Mouse (Mus musculus): ENCODE results near the gene Ccs.

- TF ChIP-seq CTCF (IDR thresholded peaks at IDR 0.05; ENCODE audit: low read depth) (no peak), EP300 (IDR thresholded peaks at IDR 0.05; ENCODE audit: low read depth) (no peak)
These were observed 45.8 kb downstream of the Ccs start for GRCm38 (mm10) chr19:4793281-4793830.

Data from liver, postnatal 0 days (tissue).